In the genomic region with DNA sequence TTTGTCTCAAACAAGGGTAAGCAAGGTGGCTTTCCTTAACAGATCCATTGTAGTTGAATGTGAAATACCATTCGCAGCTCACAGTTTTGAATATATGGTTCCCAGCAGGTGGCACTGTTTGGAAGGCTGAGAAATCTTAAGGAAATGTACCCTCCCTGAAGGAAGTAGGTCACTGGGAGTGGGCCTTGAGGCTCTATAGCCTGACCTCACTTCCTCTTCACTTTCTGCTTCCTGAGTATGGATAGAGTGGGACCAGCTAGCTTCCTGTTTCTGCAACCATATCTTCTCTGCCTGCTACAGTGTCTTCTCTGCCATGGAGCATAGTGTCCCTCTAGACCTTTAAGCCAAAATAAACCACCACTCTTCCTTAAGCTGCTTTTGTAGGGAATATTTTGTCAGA, we compare ENCODE assay signal across 10 mouse cellular contexts.
DNase-seq lines count a peak whose midpoint lies in the region; ATAC-seq lines count a peak whose summit lies in the region.
"Had no signal": no experiment of that assay in that cellular context is flagged by ENCODE, and none has a peak within 500 bp of the region (broad histone marks: within the 10 kb centered on the region; RNA-seq: fewer than 3 reads in every experiment).

No protein-coding gene starts in this region.

- H3K36me3 ChIP-seq in midbrain, embryonic 16.5 days (ENCODE audit: control insufficient read depth, insufficient read depth, low read length): no peaks in the 10 kb centered on the region
- H3K36me3 ChIP-seq in hindbrain, embryonic 10.5 days: no peaks in the 10 kb centered on the region

- peak; percentile 79 for DNase-seq in heart, adult 11 months
- DNase-seq in heart, postnatal 36 days: no peak
- peak; percentile 1 for DNase-seq in 3134 (ENCODE audit: extremely low read depth, insufficient read length, low spot score)
- peak; percentile 79 for DNase-seq in adipocyte (ENCODE audit: low spot score)
- DNase-seq in lung, postnatal 14 days: peak; percentile 39
- no peak for DNase-seq in ovary, adult 18-20 months (ENCODE audit: low spot score)
- DNase-seq in hindbrain, embryonic 10.5 days (ENCODE audit: low spot score): no peak
- DNase-seq: right cerebral cortex, adult 18-20 months had no signal

- H3K9ac ChIP-seq in midbrain, embryonic 16.5 days (ENCODE audit: low read depth, low read length): no peak overlapping the region

- H3K27ac ChIP-seq in midbrain, embryonic 16.5 days (ENCODE audit: low read length): no peak overlapping the region
- H3K27ac ChIP-seq in hindbrain, embryonic 10.5 days: no peak overlapping the region
- H3K27ac ChIP-seq: macrophage had no signal

- no peak overlapping the region for H3K4me3 ChIP-seq in midbrain, embryonic 16.5 days (ENCODE audit: low read depth, low read length)
- no peak overlapping the region for H3K4me3 ChIP-seq in hindbrain, embryonic 10.5 days

- H3K4me2 ChIP-seq in midbrain, embryonic 16.5 days (ENCODE audit: low read length): no peak overlapping the region

- no peaks in the 10 kb centered on the region for H3K4me1 ChIP-seq in midbrain, embryonic 16.5 days (ENCODE audit: control insufficient read depth, insufficient read depth, low read length)
- peaks cover 10% of the 10 kb centered on the region for H3K4me1 ChIP-seq in hindbrain, embryonic 10.5 days (replicated peaks)

- H3K9me3 ChIP-seq in midbrain, embryonic 16.5 days (replicated peaks; ENCODE audit: control insufficient read depth, low read length, poor library complexity, severe bottlenecking): no peaks in the 10 kb centered on the region
- H3K9me3 ChIP-seq in hindbrain, embryonic 10.5 days: no peaks in the 10 kb centered on the region

- no peak for ATAC-seq in midbrain, embryonic 16.5 days

- no peaks in the 10 kb centered on the region for H3K27me3 ChIP-seq in midbrain, embryonic 16.5 days (ENCODE audit: control insufficient read depth, insufficient read depth, low read depth, low read length)
- H3K27me3 ChIP-seq in hindbrain, embryonic 10.5 days (ENCODE audit: insufficient read depth, poor library complexity, severe bottlenecking): no peaks in the 10 kb centered on the region

- WGBS in midbrain, embryonic 16.5 days: 90% methylated on average over 1 of the region's 1 CpGs
- WGBS in hindbrain, embryonic 10.5 days: 82% methylated on average over 1 of the region's 1 CpGs

- intact Hi-C loops in heart, postnatal 36 days (cut with DNase I): no loop called here

Comparison
In these comparisons a context has a peak if more than half of its experiments do, and no peak if none do; other contexts are left out.
1. DNase-seq: peak in heart, adult 11 months (single experiment), 3134 (single experiment), adipocyte (single experiment) and lung, postnatal 14 days (single experiment); none in heart, postnatal 36 days (0 of 2), ovary, adult 18-20 months (single experiment) and hindbrain, embryonic 10.5 days (single experiment).